Mouse (Mus musculus) megakaryocyte, embryonic 14.5 days (primary cell): ENCODE measurements around the gene Mapk8ip3.

Experiments used
- FLI1 ChIP-seq: IDR thresholded peaks from 2 replicates; pipeline ENCODE4 v1.6.1; 2012; ENCODE audit warnings: low read length, inconsistent platforms, mixed read lengths
- GATA1 ChIP-seq: IDR thresholded peaks from 3 replicates; pipeline ENCODE4 v1.6.1; 2012; ENCODE audit warnings: mixed read lengths, low read length, inconsistent platforms, borderline replicate concordance

DNA sequence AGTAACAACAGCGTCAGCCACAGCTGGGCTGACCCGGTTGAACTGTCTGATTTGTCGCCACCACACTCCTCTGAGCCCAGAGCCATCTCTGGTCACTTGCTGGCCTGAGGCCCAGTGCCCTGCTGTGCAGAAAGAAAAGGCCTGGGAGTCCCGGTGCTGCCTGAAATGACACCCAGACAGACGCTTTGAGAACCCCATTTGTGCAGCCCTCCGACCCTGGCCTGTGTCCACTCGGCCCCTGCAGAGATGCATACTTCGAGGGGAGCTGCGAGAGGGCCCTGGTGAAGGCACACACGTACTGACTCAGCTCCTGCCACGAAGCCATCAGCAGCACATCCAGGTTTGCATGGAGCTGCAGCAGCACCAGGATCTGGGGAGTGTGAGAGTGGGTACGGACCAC is 44.0 kb downstream of the Mapk8ip3 start:
- no peak for TF ChIP-seq FLI1
- no peak for TF ChIP-seq GATA1
